Mouse (Mus musculus): ENCODE results near the gene Sympk. TPM values are rescaled to one million over a fixed set of nuclear protein-coding genes. Genes with fewer than 3 reads are reported as not detected.

Gene Sympk
- polyA plus RNA-seq, 1 experiment from 2014 or later: 22.7 TPM

- ATAC-seq: peak; percentile 71
- DNase-seq (ENCODE audit: low spot score): peak; percentile 11
- H3K27ac ChIP-seq (ENCODE audit: low read depth, low read length): peak overlapping the region; percentile 23
- H3K4me2 ChIP-seq (ENCODE audit: low read length): peak overlapping the region; percentile 87
- peak overlapping the region; percentile 87 for H3K4me3 ChIP-seq (ENCODE audit: low read depth, low read length)
- peaks cover 14% of the 10 kb centered on the region for H3K36me3 ChIP-seq (ENCODE audit: control insufficient read depth, insufficient read depth, low read length)
- WGBS: 3% methylated on average over 26 of the region's 36 CpGs
- peaks cover 30% of the 10 kb centered on the region for H3K27me3 ChIP-seq (replicated peaks; ENCODE audit: control insufficient read depth, insufficient read depth, low read length)
- peaks cover 4% of the 10 kb centered on the region; the same call in 1 of the 2 replicates for H3K4me1 ChIP-seq (ENCODE audit: control insufficient read depth, insufficient read depth, low read length)
- H3K9me3 ChIP-seq (replicated peaks; ENCODE audit: control insufficient read depth, low read length): no peaks in the 10 kb centered on the region
- peak overlapping the region; percentile 92 for H3K9ac ChIP-seq (ENCODE audit: low read length)
Measured at GRCm38 (mm10) chr7:19024581-19025255, 541 bp downstream of the Sympk start.

- H3K4me3 ChIP-seq (ENCODE audit: low read depth, low read length): no peak overlapping the region
- peaks cover 4% of the 10 kb centered on the region; the same call in 1 of the 2 replicates for H3K4me1 ChIP-seq (ENCODE audit: control insufficient read depth, insufficient read depth, low read length)
- peaks cover 8% of the 10 kb centered on the region for H3K27me3 ChIP-seq (replicated peaks; ENCODE audit: control insufficient read depth, insufficient read depth, low read length)
- DNase-seq (ENCODE audit: low spot score): no peak
- peaks cover 45% of the 10 kb centered on the region for H3K36me3 ChIP-seq (ENCODE audit: control insufficient read depth, insufficient read depth, low read length)
- ATAC-seq: no peak
- H3K27ac ChIP-seq (ENCODE audit: low read depth, low read length): no peak overlapping the region
- H3K4me2 ChIP-seq (ENCODE audit: low read length): no peak overlapping the region
- H3K9me3 ChIP-seq (replicated peaks; ENCODE audit: control insufficient read depth, low read length): no peaks in the 10 kb centered on the region
- no peak overlapping the region for H3K9ac ChIP-seq (ENCODE audit: low read length)
Measured at GRCm38 (mm10) chr7:19028067-19028466, 3.9 kb downstream of the Sympk start.

GRCm38 (mm10) chr7:19029084-19029653 lies 5.0 kb downstream of the Sympk start:
- DNase-seq (ENCODE audit: low spot score) (peak; percentile 57), ATAC-seq (0 out of 2 replicates have a peak, but pooled peaks have one; percentile 10)
- Histone ChIP-seq H3K4me1 (ENCODE audit: control insufficient read depth, insufficient read depth, low read length) (peaks cover 4% of the 10 kb centered on the region; the same call in 1 of the 2 replicates), H3K27ac (ENCODE audit: low read depth, low read length) (no peak overlapping the region), H3K27me3 (replicated peaks; ENCODE audit: control insufficient read depth, insufficient read depth, low read length) (no peaks in the 10 kb centered on the region), H3K36me3 (ENCODE audit: control insufficient read depth, insufficient read depth, low read length) (peaks cover 53% of the 10 kb centered on the region), H3K9me3 (replicated peaks; ENCODE audit: control insufficient read depth, low read length) (no peaks in the 10 kb centered on the region), H3K4me2 (ENCODE audit: low read length) (no peak overlapping the region), H3K9ac (ENCODE audit: low read length) (no peak overlapping the region), H3K4me3 (ENCODE audit: low read depth, low read length) (no peak overlapping the region)
- WGBS: 68% methylated on average over 6 of the region's 6 CpGs

GRCm38 (mm10) chr7:19031641-19032040 lies 7.5 kb downstream of the Sympk start:
- Histone ChIP-seq H3K27ac (ENCODE audit: low read depth, low read length) (no peak overlapping the region), H3K9me3 (replicated peaks; ENCODE audit: control insufficient read depth, low read length) (no peaks in the 10 kb centered on the region), H3K9ac (ENCODE audit: low read length) (no peak overlapping the region), H3K36me3 (ENCODE audit: control insufficient read depth, insufficient read depth, low read length) (peaks cover 77% of the 10 kb centered on the region), H3K27me3 (replicated peaks; ENCODE audit: control insufficient read depth, insufficient read depth, low read length) (no peaks in the 10 kb centered on the region), H3K4me3 (ENCODE audit: low read depth, low read length) (no peak overlapping the region), H3K4me1 (ENCODE audit: control insufficient read depth, insufficient read depth, low read length) (no peaks in the 10 kb centered on the region), H3K4me2 (ENCODE audit: low read length) (no peak overlapping the region)
- 85% methylated on average over 4 of the region's 4 CpGs for WGBS
- ATAC-seq (no peak), DNase-seq (ENCODE audit: low spot score) (no peak)

GRCm38 (mm10) chr7:19044616-19045015 lies 20.4 kb downstream of the Sympk start:
- Histone ChIP-seq H3K4me2 (ENCODE audit: low read length) (no peak overlapping the region), H3K9me3 (replicated peaks; ENCODE audit: control insufficient read depth, low read length) (no peaks in the 10 kb centered on the region), H3K36me3 (ENCODE audit: control insufficient read depth, insufficient read depth, low read length) (peaks cover 100% of the 10 kb centered on the region), H3K4me3 (ENCODE audit: low read depth, low read length) (no peak overlapping the region), H3K9ac (ENCODE audit: low read length) (no peak overlapping the region), H3K27ac (ENCODE audit: low read depth, low read length) (no peak overlapping the region), H3K27me3 (replicated peaks; ENCODE audit: control insufficient read depth, insufficient read depth, low read length) (no peaks in the 10 kb centered on the region), H3K4me1 (ENCODE audit: control insufficient read depth, insufficient read depth, low read length) (no peaks in the 10 kb centered on the region)
- no peak for ATAC-seq
- 98% methylated on average over 6 of the region's 6 CpGs for WGBS
- no peak for DNase-seq (ENCODE audit: low spot score)

GRCm38 (mm10) chr7:19046286-19047069 lies 22.3 kb downstream of the Sympk start:
- no peaks in the 10 kb centered on the region for H3K9me3 ChIP-seq (replicated peaks; ENCODE audit: control insufficient read depth, low read length)
- H3K9ac ChIP-seq (ENCODE audit: low read length): no peak overlapping the region
- 95% methylated on average over 11 of the region's 11 CpGs for WGBS
- H3K27me3 ChIP-seq (replicated peaks; ENCODE audit: control insufficient read depth, insufficient read depth, low read length): no peaks in the 10 kb centered on the region
- H3K27ac ChIP-seq (ENCODE audit: low read depth, low read length): no peak overlapping the region
- H3K4me3 ChIP-seq (ENCODE audit: low read depth, low read length): no peak overlapping the region
- no peak for DNase-seq (ENCODE audit: low spot score)
- no peak for ATAC-seq
- H3K4me1 ChIP-seq (ENCODE audit: control insufficient read depth, insufficient read depth, low read length): no peaks in the 10 kb centered on the region
- no peak overlapping the region for H3K4me2 ChIP-seq (ENCODE audit: low read length)
- H3K36me3 ChIP-seq (ENCODE audit: control insufficient read depth, insufficient read depth, low read length): peaks cover 100% of the 10 kb centered on the region

- 91% methylated on average over 14 of the region's 14 CpGs for WGBS
- H3K4me1 ChIP-seq (ENCODE audit: control insufficient read depth, insufficient read depth, low read length): no peaks in the 10 kb centered on the region
- H3K4me3 ChIP-seq (ENCODE audit: low read depth, low read length): no peak overlapping the region
- no peaks in the 10 kb centered on the region for H3K9me3 ChIP-seq (replicated peaks; ENCODE audit: control insufficient read depth, low read length)
- no peak for ATAC-seq
- no peaks in the 10 kb centered on the region for H3K27me3 ChIP-seq (replicated peaks; ENCODE audit: control insufficient read depth, insufficient read depth, low read length)
- no peak overlapping the region for H3K4me2 ChIP-seq (ENCODE audit: low read length)
- no peak for DNase-seq (ENCODE audit: low spot score)
- H3K9ac ChIP-seq (ENCODE audit: low read length): no peak overlapping the region
- H3K36me3 ChIP-seq (ENCODE audit: control insufficient read depth, insufficient read depth, low read length): peaks cover 92% of the 10 kb centered on the region
- no peak overlapping the region for H3K27ac ChIP-seq (ENCODE audit: low read depth, low read length)
Measured at GRCm38 (mm10) chr7:19048006-19048527, 23.9 kb downstream of the Sympk start.

- H3K36me3 ChIP-seq (ENCODE audit: control insufficient read depth, insufficient read depth, low read length): peaks cover 81% of the 10 kb centered on the region
Measured at GRCm38 (mm10) chr7:19049252-19049651, 25.1 kb downstream of the Sympk start.

More at GRCm38 (mm10) chr7:19049252-19049651, 25.1 kb downstream of the Sympk start:
- Histone ChIP-seq H3K27me3 (replicated peaks; ENCODE audit: control insufficient read depth, insufficient read depth, low read length) (no peaks in the 10 kb centered on the region), H3K9me3 (replicated peaks; ENCODE audit: control insufficient read depth, low read length) (no peaks in the 10 kb centered on the region), H3K4me2 (ENCODE audit: low read length) (no peak overlapping the region), H3K4me3 (ENCODE audit: low read depth, low read length) (no peak overlapping the region), H3K4me1 (ENCODE audit: control insufficient read depth, insufficient read depth, low read length) (no peaks in the 10 kb centered on the region), H3K27ac (ENCODE audit: low read depth, low read length) (no peak overlapping the region), H3K9ac (ENCODE audit: low read length) (no peak overlapping the region)
- ATAC-seq (no peak), DNase-seq (ENCODE audit: low spot score) (no peak)
- 89% methylated on average over 5 of the region's 5 CpGs for WGBS
